Mouse (Mus musculus) G1E (cell line): ENCODE results near the gene Fem1a.

ENCODE experiments used
- CTCF ChIP-seq: IDR thresholded peaks from 2 replicates; pipeline ENCODE4 v1.5.1; 2012; ENCODE audit warnings: low read depth, low read length, inconsistent platforms, mixed read lengths
- GATA1 ChIP-seq: IDR thresholded peaks from 2 replicates; pipeline ENCODE4 v1.6.1; 2012; ENCODE audit warnings: borderline replicate concordance, low read length, inconsistent platforms, mixed read lengths
- TAL1 ChIP-seq: conservative IDR thresholded peaks from 2 replicates; pipeline ENCODE4 v1.6.1; 2012; ENCODE audit warnings: low read depth, low read length, inconsistent platforms, mixed read lengths

GRCm38 (mm10) chr17:56226566-56226965 is 30.0 kb upstream of the Fem1a start:
- TF ChIP-seq CTCF = no peak
- no peak for TF ChIP-seq GATA1
- TF ChIP-seq TAL1 = no peak
